Mouse (Mus musculus) limb, embryonic 14.5 days (tissue): ENCODE measurements at regions not wholly inside any gene's neighbourhood (a gene's known extent, or its start where the extent isn't known, plus 50 kb on each side); places are given as distances from the start of the nearest gene placed in this dataset.

Source experiments
- ATAC-seq: fragments of 200-750 bp; cut with Nextera tagmentation; 2 replicates; pipeline ENCODE4 v1.8.0; 2017; ENCODE audit warnings: low read depth, moderate number of reproducible peaks, moderate TSS enrichment; ENCODE audit not compliant: low FRiP score
- DNase-seq: peaks from one replicate; pipeline ENCODE4 v3.0.0-alpha.2; 2015; ENCODE audit warnings: low spot score
- H3K27ac ChIP-seq: fragments of 300-500 bp; sonication (generic); replicated peaks from 2 replicates; pipeline ENCODE4 v1.5.1; 2014; ENCODE audit warnings: low read depth, mild to moderate bottlenecking, low read length, moderate library complexity, mixed read lengths
- H3K27me3 ChIP-seq: fragments of 300-500 bp; sonication (generic); 2 replicates; pipeline ENCODE4 v1.6.1; 2014; ENCODE audit warnings: low read length, mixed read lengths; ENCODE audit not compliant: control insufficient read depth, insufficient read depth
- H3K36me3 ChIP-seq: fragments of 300-500 bp; sonication (generic); 2 replicates; pipeline ENCODE4 v1.6.1; 2014; ENCODE audit warnings: mild to moderate bottlenecking, low read length, moderate library complexity, mixed read lengths; ENCODE audit not compliant: control insufficient read depth, insufficient read depth
- H3K4me1 ChIP-seq: fragments of 300-500 bp; sonication (generic); 2 replicates; pipeline ENCODE4 v1.6.1; 2014; ENCODE audit warnings: antibody characterized with exemption, low read length, mixed read lengths; ENCODE audit not compliant: control insufficient read depth, insufficient read depth
- H3K4me2 ChIP-seq: fragments of 300-500 bp; sonication (generic); replicated peaks from 2 replicates; pipeline ENCODE4 v1.6.1; 2014; ENCODE audit warnings: low read depth, mild to moderate bottlenecking, low read length, moderate library complexity; ENCODE audit not compliant: severe bottlenecking
- H3K4me3 ChIP-seq: fragments of 300-500 bp; sonication (generic); replicated peaks from 2 replicates; pipeline ENCODE4 v1.5.1; 2014; ENCODE audit warnings: low read length
- H3K9ac ChIP-seq: fragments of 300-500 bp; sonication (generic); 2 replicates; pipeline ENCODE4 v1.6.1; 2014; ENCODE audit warnings: mild to moderate bottlenecking, low read depth, low read length, moderate library complexity; ENCODE audit not compliant: severe bottlenecking
- H3K9me3 ChIP-seq: fragments of 300-500 bp; sonication (generic); 2 replicates; pipeline ENCODE4 v1.6.1; 2016; ENCODE audit warnings: low read length; ENCODE audit not compliant: control insufficient read depth
- POLR2A ChIP-seq: fragments of 200-500 bp; IDR thresholded peaks from 2 replicates; pipeline ENCODE4 v1.8.0; 2012; ENCODE audit warnings: inconsistent platforms, mild to moderate bottlenecking, moderate library complexity, borderline replicate concordance; ENCODE audit not compliant: insufficient read depth, insufficient read length; ENCODE audit errors: extremely low read depth
- WGBS: fragments of 180-500 bp; shearing (Covaris S2); extraction: QIAGEN DNeasy Blood & Tissue Kit; methylation state at CpG from one replicate; pipeline ENCODE4 v1.1.7; 2014; 5-methylcytosine and 5-hydroxymethylcytosine counted together

GRCm38 (mm10) chr11:27280791-27281190 lies 687.0 kb upstream of the Vrk2 start:
- Histone ChIP-seq H3K9ac (no peak overlapping the region), H3K27ac (no peak overlapping the region), H3K27me3 (no peaks in the 10 kb centered on the region), H3K4me3 (no peak overlapping the region), H3K4me2 (no peak overlapping the region), H3K9me3 (peaks cover 5% of the 10 kb centered on the region; the same call in 1 of the 2 replicates), H3K4me1 (no peaks in the 10 kb centered on the region), H3K36me3 (no peaks in the 10 kb centered on the region)
- no peak for TF ChIP-seq POLR2A
- no peak for ATAC-seq
- WGBS, result 66% methylated on average over 3 of the region's 3 CpGs
- no peak for DNase-seq

GRCm38 (mm10) chr11:27264253-27264652 lies 670.5 kb upstream of the Vrk2 start:
- Histone ChIP-seq H3K4me3 (no peak overlapping the region), H3K9ac (no peak overlapping the region), H3K27me3 (no peaks in the 10 kb centered on the region), H3K4me1 (no peaks in the 10 kb centered on the region), H3K4me2 (no peak overlapping the region), H3K27ac (no peak overlapping the region), H3K9me3 (no peaks in the 10 kb centered on the region), H3K36me3 (no peaks in the 10 kb centered on the region)
- 0% methylated on average over 1 of the region's 1 CpGs for WGBS
- no peak for TF ChIP-seq POLR2A
- DNase-seq (peak; percentile 33), ATAC-seq (no peak)

- no peak overlapping the region for H3K27ac ChIP-seq
- no peak overlapping the region for H3K4me3 ChIP-seq
- WGBS, result 85% methylated on average over 1 of the region's 1 CpGs
- H3K4me1 ChIP-seq, result no peaks in the 10 kb centered on the region
- no peak overlapping the region for H3K9ac ChIP-seq
- H3K27me3 ChIP-seq, result no peaks in the 10 kb centered on the region
- TF ChIP-seq POLR2A, result no peak
- H3K4me2 ChIP-seq, result no peak overlapping the region
- no peaks in the 10 kb centered on the region for H3K36me3 ChIP-seq
- DNase-seq (no peak), ATAC-seq (no peak)
- no peaks in the 10 kb centered on the region for H3K9me3 ChIP-seq
These were observed 664.7 kb upstream of the Vrk2 start for GRCm38 (mm10) chr11:27258521-27258920.

GRCm38 (mm10) chr11:27235884-27236283 lies 642.1 kb upstream of the Vrk2 start:
- no peaks in the 10 kb centered on the region for H3K9me3 ChIP-seq
- H3K27me3 ChIP-seq, result no peaks in the 10 kb centered on the region
- H3K9ac ChIP-seq, result no peak overlapping the region
- no peak overlapping the region for H3K4me3 ChIP-seq
- DNase-seq, result no peak
- TF ChIP-seq POLR2A, result no peak
- no peaks in the 10 kb centered on the region for H3K4me1 ChIP-seq
- 95% methylated on average over 1 of the region's 1 CpGs for WGBS
- H3K27ac ChIP-seq, result no peak overlapping the region
- H3K36me3 ChIP-seq, result no peaks in the 10 kb centered on the region
- H3K4me2 ChIP-seq, result no peak overlapping the region
- no peak for ATAC-seq

GRCm38 (mm10) chr11:27226454-27226853 lies 632.7 kb upstream of the Vrk2 start:
- DNase-seq (no peak), ATAC-seq (no peak)
- no peaks in the 10 kb centered on the region for H3K36me3 ChIP-seq
- no peak overlapping the region for H3K27ac ChIP-seq
- no peaks in the 10 kb centered on the region for H3K27me3 ChIP-seq
- H3K4me2 ChIP-seq, result no peak overlapping the region
- no peaks in the 10 kb centered on the region for H3K9me3 ChIP-seq
- no peak for TF ChIP-seq POLR2A
- no peak overlapping the region for H3K4me3 ChIP-seq
- H3K4me1 ChIP-seq, result no peaks in the 10 kb centered on the region
- no peak overlapping the region for H3K9ac ChIP-seq

GRCm38 (mm10) chr11:27222436-27222835 lies 628.6 kb upstream of the Vrk2 start:
- Histone ChIP-seq H3K9ac (no peak overlapping the region), H3K27ac (no peak overlapping the region), H3K27me3 (no peaks in the 10 kb centered on the region), H3K4me1 (no peaks in the 10 kb centered on the region), H3K4me2 (no peak overlapping the region), H3K9me3 (no peaks in the 10 kb centered on the region), H3K36me3 (no peaks in the 10 kb centered on the region), H3K4me3 (no peak overlapping the region)
- ATAC-seq (no peak), DNase-seq (no peak)
- no peak for TF ChIP-seq POLR2A
- 74% methylated on average over 3 of the region's 3 CpGs for WGBS
